ENCODE assay signal across 26 mouse cellular contexts in genomic region chrX:42188825-42189426, GRCm38 (mm10). TPM values are rescaled to one million over a fixed set of nuclear protein-coding genes. Genes with fewer than 3 reads are reported as not detected.
A peak's percentile ranks its signal among the peaks of the same experiment; 100 is the strongest.
DNase-seq lines count a peak whose midpoint lies in the region; ATAC-seq and TF ChIP-seq lines count a peak whose summit lies in the region.
"Had no signal": no experiment of that assay in that cellular context is flagged by ENCODE, and none has a peak within 500 bp of the region (broad histone marks: within the 10 kb centered on the region; RNA-seq: fewer than 3 reads in every experiment).

No protein-coding gene starts in this region.

- TF ChIP-seq POLR2A in heart, adult 2 months (IDR thresholded peaks at IDR 0.05; ENCODE audit: insufficient read depth, low read depth, low read length) = no peak

- H3K4me3 ChIP-seq in heart, adult 2 months = no peak overlapping the region
- H3K4me3 ChIP-seq: embryonic facial prominence, embryonic 13.5 days; embryonic facial prominence, embryonic 15.5 days; erythroblast, embryonic 14.5 days; forebrain, embryonic 10.5 days; forebrain, embryonic 12.5 days had no signal

- 53% methylated on average over 2 of the region's 2 CpGs for WGBS in heart, adult 2 months

- no peaks in the 10 kb centered on the region for H3K27me3 ChIP-seq in heart, adult 2 months (ENCODE audit: control insufficient read depth, insufficient read depth, low read length)
- H3K27me3 ChIP-seq: CH12.LX; embryonic facial prominence, embryonic 13.5 days; embryonic facial prominence, embryonic 15.5 days; forebrain, embryonic 12.5 days had no signal

- no peaks in the 10 kb centered on the region for H3K36me3 ChIP-seq in heart, adult 2 months (ENCODE audit: control insufficient read depth, insufficient read depth, low read length)
- H3K36me3 ChIP-seq: embryonic facial prominence, embryonic 13.5 days; embryonic facial prominence, embryonic 15.5 days; forebrain, embryonic 10.5 days; forebrain, embryonic 12.5 days had no signal

- H3K4me1 ChIP-seq in heart, adult 2 months (ENCODE audit: control insufficient read depth, insufficient read depth, low read length) = peaks cover 2% of the 10 kb centered on the region
- H3K4me1 ChIP-seq: embryonic facial prominence, embryonic 13.5 days; embryonic facial prominence, embryonic 15.5 days; forebrain, embryonic 10.5 days; forebrain, embryonic 12.5 days had no signal

- no peak for TF ChIP-seq CTCF in heart, adult 2 months (IDR thresholded peaks at IDR 0.05)

- peak; percentile 52 for ATAC-seq in activated CD4-positive, CD25-positive, alpha-beta regulatory T cell, adult 4 months
- 0 out of 2 replicates have a peak, but pooled peaks have one; percentile 31 for ATAC-seq in megakaryocyte progenitor cell, adult 5-6 weeks (replicated peaks; ENCODE audit: poor library complexity)
- ATAC-seq: forebrain, embryonic 14.5 days; forebrain, embryonic 16.5 days; Patski had no signal

- TF ChIP-seq EP300 in heart, adult 2 months (IDR thresholded peaks at IDR 0.05; ENCODE audit: insufficient read depth, low read depth, low read length) = no peak

- intact Hi-C loops in heart, adult 2 months (cut with DNase I) = no loop called here

- H3K79me2 ChIP-seq in heart, adult 2 months (replicated peaks; ENCODE audit: control insufficient read depth, insufficient read depth, low read length) = no peaks in the 10 kb centered on the region

- DNase-seq in induced T-regulatory cell, adult 2 months (ENCODE audit: low read depth) = peak; percentile 35
- no peak for DNase-seq in heart, adult 2 months
- DNase-seq in gastrocnemius, adult 8-10 months (ENCODE audit: low spot score in 2 of 2) = no peak
- DNase-seq in layer of hippocampus, adult 18-20 months (ENCODE audit: low spot score in 2 of 2) = no peak
- DNase-seq in left cerebral cortex, adult 11 months (ENCODE audit: low spot score) = no peak
- DNase-seq: adrenal gland, adult 2 months; adrenal gland, postnatal 10 days; adrenal gland, postnatal 25 days; cerebellum, adult 11 months; cerebellum, adult 18-20 months; cerebellum, adult 8-10 months; cerebellum, adult 9-11 months; cerebellum, postnatal 14 days; cerebellum, postnatal 36 days; embryo, embryonic 11 days had no signal

- no peak overlapping the region for H3K27ac ChIP-seq in heart, adult 2 months
- H3K27ac ChIP-seq: embryonic facial prominence, embryonic 13.5 days; embryonic facial prominence, embryonic 15.5 days; forebrain, embryonic 10.5 days; forebrain, embryonic 12.5 days had no signal

- no peak overlapping the region for H3K9ac ChIP-seq in heart, adult 2 months (ENCODE audit: low read depth, low read length)
- H3K9ac ChIP-seq: embryonic facial prominence, embryonic 13.5 days; embryonic facial prominence, embryonic 15.5 days; forebrain, embryonic 12.5 days had no signal

RNA-seq across cellular contexts. Expression of gene Stag2, which starts 39.8 kb away (rescaled TPM):
- polyA plus RNA-seq in activated CD4-positive, CD25-positive, alpha-beta regulatory T cell, adult 4 months (2017; shearing (Covaris generic)) = 10 to 100 TPM; 89.1 to 96.9 TPM
- 123 TPM in 2 replicates for total RNA-seq in megakaryocyte progenitor cell, adult 5-6 weeks (2015)
- 512 and 624 TPM in 2 replicates for total RNA-seq in megakaryocyte progenitor cell, adult 5-6 weeks (2017)
- total RNA-seq in heart, adult 2 months (2021) = 10 to 100 TPM; 38.2 to 41.8 TPM
- polyA plus RNA-seq in heart, adult 2 months (2012; rRNA removed) = 5.6 and 13.2 TPM in 2 replicates
- 10 to 100 TPM; 47.1 to 62.3 (median 53.7) TPM for total RNA-seq in gastrocnemius, adult 8-10 months (2022)
- 10 to 100 TPM; 55.2 to 55.3 TPM for total RNA-seq in layer of hippocampus, adult 18-20 months (2021)
